Mouse (Mus musculus): ENCODE measurements around the gene Heatr4.

The Heatr4 gene

GRCm38 (mm10) chr12:83998341-83999107, 13.9 kb upstream of the Heatr4 start:
- no peak for DNase-seq (ENCODE audit: extremely low read depth, insufficient read length, low spot score)

- DNase-seq (ENCODE audit: extremely low read depth, insufficient read length, low spot score), result no peak
Observed at GRCm38 (mm10) chr12:83997221-83997620, 12.6 kb upstream of the Heatr4 start.

- no peak for DNase-seq (ENCODE audit: extremely low read depth, insufficient read length, low spot score)
Observed at GRCm38 (mm10) chr12:83989378-83989777, 4.7 kb upstream of the Heatr4 start.

- DNase-seq (ENCODE audit: extremely low read depth, insufficient read length, low spot score), result no peak
Observed at GRCm38 (mm10) chr12:83988483-83988882, 3.8 kb upstream of the Heatr4 start.

GRCm38 (mm10) chr12:83987583-83988441, 3.2 kb upstream of the Heatr4 start, which contains the start of gene Acot2:
Gene Acot2, plus strand, starts transcription at chr12:83987861.
- DNase-seq (ENCODE audit: extremely low read depth, insufficient read length, low spot score), result peak; percentile 88

- DNase-seq (ENCODE audit: extremely low read depth, insufficient read length, low spot score), result no peak
Observed at GRCm38 (mm10) chr12:83987242-83987582, 2.6 kb upstream of the Heatr4 start.

- no peak for DNase-seq (ENCODE audit: extremely low read depth, insufficient read length, low spot score)
Observed at GRCm38 (mm10) chr12:83981615-83982014, 3.0 kb downstream of the Heatr4 start.

- no peak for DNase-seq (ENCODE audit: extremely low read depth, insufficient read length, low spot score)
Observed at GRCm38 (mm10) chr12:83978862-83979261, 5.8 kb downstream of the Heatr4 start.

- DNase-seq (ENCODE audit: extremely low read depth, insufficient read length, low spot score), result no peak
Observed at GRCm38 (mm10) chr12:83972117-83972516, 12.5 kb downstream of the Heatr4 start.

- DNase-seq (ENCODE audit: extremely low read depth, insufficient read length, low spot score), result no peak
Observed at GRCm38 (mm10) chr12:83965235-83965634, 19.4 kb downstream of the Heatr4 start.

GRCm38 (mm10) chr12:83958278-83958677, 26.4 kb downstream of the Heatr4 start:
- no peak for DNase-seq (ENCODE audit: extremely low read depth, insufficient read length, low spot score)

- no peak for DNase-seq (ENCODE audit: extremely low read depth, insufficient read length, low spot score)
Observed at GRCm38 (mm10) chr12:83951711-83952575, 32.7 kb downstream of the Heatr4 start.

- peak; percentile 31 for DNase-seq (ENCODE audit: extremely low read depth, insufficient read length, low spot score)
Observed at GRCm38 (mm10) chr12:83950840-83951701, 33.6 kb downstream of the Heatr4 start.

GRCm38 (mm10) chr12:83950493-83950839, 34.2 kb downstream of the Heatr4 start, which contains the start of gene Riox1:
Gene Riox1, plus strand, starts transcription at chr12:83950608.
- peak; percentile 74 for DNase-seq (ENCODE audit: extremely low read depth, insufficient read length, low spot score)

- DNase-seq (ENCODE audit: extremely low read depth, insufficient read length, low spot score), result no peak
Observed at GRCm38 (mm10) chr12:83949776-83950492, 34.7 kb downstream of the Heatr4 start.

GRCm38 (mm10) chr12:83949043-83949442, 35.6 kb downstream of the Heatr4 start:
- no peak for DNase-seq (ENCODE audit: extremely low read depth, insufficient read length, low spot score)

- no peak for DNase-seq (ENCODE audit: extremely low read depth, insufficient read length, low spot score)
Observed at GRCm38 (mm10) chr12:83947260-83947811, 37.3 kb downstream of the Heatr4 start.

- no peak for DNase-seq (ENCODE audit: extremely low read depth, insufficient read length, low spot score)
Observed at GRCm38 (mm10) chr12:83941938-83942337, 42.7 kb downstream of the Heatr4 start.

GRCm38 (mm10) chr12:83940031-83940430, 44.6 kb downstream of the Heatr4 start:
- no peak for DNase-seq (ENCODE audit: extremely low read depth, insufficient read length, low spot score)
